Mouse (Mus musculus) neural tube, embryonic 11.5 days (tissue): ENCODE results near the gene Igf2bp2. TPM values are rescaled to one million over a fixed set of nuclear protein-coding genes. Genes with fewer than 3 reads are reported as not detected.

Experiments
- ATAC-seq: fragments of 200-750 bp; cut with Nextera tagmentation; 2 replicates; pipeline ENCODE4 v1.8.0; 2017; ENCODE audit warnings: moderate number of reproducible peaks, mild to moderate bottlenecking, moderate TSS enrichment, moderate library complexity; ENCODE audit not compliant: insufficient read depth, low FRiP score, low TSS enrichment
- DNase-seq: peaks from one replicate; pipeline ENCODE4 v3.0.0-alpha.2; 2015; ENCODE audit warnings: low spot score
- H3K27ac ChIP-seq: fragments of 300-500 bp; sonication (generic); 2 replicates; pipeline ENCODE4 v1.5.1; 2014; ENCODE audit warnings: low read depth, mild to moderate bottlenecking, low read length
- H3K27me3 ChIP-seq: fragments of 300-500 bp; sonication (generic); 2 replicates; pipeline ENCODE4 v1.6.1; 2014; ENCODE audit warnings: mild to moderate bottlenecking, low read length, mixed read lengths; ENCODE audit not compliant: control insufficient read depth, insufficient read depth
- H3K36me3 ChIP-seq: fragments of 300-500 bp; sonication (generic); 2 replicates; pipeline ENCODE4 v1.6.1; 2014; ENCODE audit warnings: mild to moderate bottlenecking, low read length, moderate library complexity, mixed read lengths; ENCODE audit not compliant: control insufficient read depth, insufficient read depth
- H3K4me1 ChIP-seq: fragments of 300-500 bp; sonication (generic); 2 replicates; pipeline ENCODE4 v1.6.1; 2014; ENCODE audit warnings: low read length, mixed read lengths; ENCODE audit not compliant: control insufficient read depth, insufficient read depth
- H3K4me2 ChIP-seq: fragments of 300-500 bp; sonication (generic); 2 replicates; pipeline ENCODE4 v1.6.1; 2014; ENCODE audit warnings: low read depth, mild to moderate bottlenecking, moderate library complexity
- H3K4me3 ChIP-seq: fragments of 300-500 bp; sonication (generic); 2 replicates; pipeline ENCODE4 v1.5.1; 2014; ENCODE audit warnings: low read depth, low read length
- H3K9ac ChIP-seq: fragments of 300-500 bp; sonication (generic); 2 replicates; pipeline ENCODE4 v1.6.1; 2014; ENCODE audit warnings: mild to moderate bottlenecking, low read length
- H3K9me3 ChIP-seq: fragments of 300-500 bp; sonication (generic); 2 replicates; pipeline ENCODE4 v1.6.1; 2016; ENCODE audit warnings: low read length; ENCODE audit not compliant: control insufficient read depth
- WGBS: fragments of 180-500 bp; shearing (Covaris S2); extraction: QIAGEN DNeasy Blood & Tissue Kit; methylation state at CpG from one replicate; pipeline ENCODE4 v1.1.7; 2014; 5-methylcytosine and 5-hydroxymethylcytosine counted together
- polyA plus RNA-seq: library from polyadenylated mRNA; unstranded; fragments of >200 nt; fragmentation: Nextera tagmentation; extraction: Ambion mirVana; gene quantifications from 2 replicates; pipeline ENCODE4 v1.2.1, GENCODE M21; 2014

Gene Igf2bp2
- polyA plus RNA-seq, 1 experiment from 2014 or later: 141 TPM

DNA sequence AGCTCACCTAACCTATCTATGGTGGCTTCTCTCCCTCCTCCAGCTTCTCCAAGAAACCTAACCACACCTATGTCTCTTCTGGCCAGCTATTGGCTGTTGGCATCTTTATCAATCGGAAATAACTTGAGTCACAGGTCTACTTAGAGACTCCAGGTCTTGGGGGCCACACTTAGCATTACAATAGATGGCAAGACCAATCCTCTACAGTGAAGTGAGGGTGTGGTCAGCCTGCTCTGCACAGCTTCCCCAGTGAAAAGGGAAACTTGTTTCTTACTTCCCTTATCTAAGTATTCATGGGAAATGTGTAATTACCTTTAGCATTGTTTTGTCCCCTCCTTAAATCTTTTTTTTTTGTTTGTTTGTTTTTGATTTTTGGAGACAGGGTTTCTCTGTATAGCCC lies 147.5 kb downstream of the Igf2bp2 start:
- no peaks in the 10 kb centered on the region; the same call in 1 of the 2 replicates for H3K36me3 ChIP-seq
- no peak for ATAC-seq

DNA sequence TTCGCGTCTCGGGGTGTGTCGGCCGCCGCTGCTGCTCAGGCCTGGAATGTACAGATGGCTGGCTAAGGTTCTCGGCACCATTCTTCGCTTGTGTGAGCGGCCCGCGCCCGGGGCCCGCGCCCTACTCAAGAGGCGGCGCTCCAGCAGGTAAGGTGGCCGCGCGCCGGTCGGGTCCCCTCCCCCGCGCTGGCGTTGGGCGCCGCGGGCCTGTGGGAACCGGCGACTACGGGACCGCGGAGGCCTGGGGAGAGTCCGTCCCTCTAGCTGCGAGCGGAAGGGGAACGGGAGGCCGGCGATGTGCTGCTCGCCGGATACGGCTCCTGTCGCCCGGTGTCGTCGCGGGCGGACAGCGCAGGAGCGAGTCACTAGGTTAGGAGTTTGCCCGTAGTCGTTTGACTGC lies 153.5 kb downstream of the Igf2bp2 start:
- WGBS: under 1% methylated on average over 51 of the region's 51 CpGs
- no peak for DNase-seq
- Histone ChIP-seq H3K9me3 (no peaks in the 10 kb centered on the region), H3K4me3 (peak overlapping the region; percentile 74), H3K36me3 (no peaks in the 10 kb centered on the region), H3K9ac (peak overlapping the region; percentile 79), H3K4me2 (peak overlapping the region; percentile 69), H3K27ac (no peak overlapping the region), H3K27me3 (no peaks in the 10 kb centered on the region), H3K4me1 (peaks cover 8% of the 10 kb centered on the region; the same call in 1 of the 2 replicates)
- peak; percentile 69 for ATAC-seq

More for the DNA sequence above, 147.5 kb downstream of the Igf2bp2 start:
- Histone ChIP-seq H3K27ac (no peak overlapping the region), H3K4me1 (peaks cover under 1% of the 10 kb centered on the region; the same call in 1 of the 2 replicates), H3K4me3 (no peak overlapping the region), H3K9ac (no peak overlapping the region), H3K4me2 (no peak overlapping the region), H3K27me3 (no peaks in the 10 kb centered on the region), H3K9me3 (no peaks in the 10 kb centered on the region)
- no peak for DNase-seq
- 93% methylated on average over 1 of the region's 1 CpGs for WGBS

DNA sequence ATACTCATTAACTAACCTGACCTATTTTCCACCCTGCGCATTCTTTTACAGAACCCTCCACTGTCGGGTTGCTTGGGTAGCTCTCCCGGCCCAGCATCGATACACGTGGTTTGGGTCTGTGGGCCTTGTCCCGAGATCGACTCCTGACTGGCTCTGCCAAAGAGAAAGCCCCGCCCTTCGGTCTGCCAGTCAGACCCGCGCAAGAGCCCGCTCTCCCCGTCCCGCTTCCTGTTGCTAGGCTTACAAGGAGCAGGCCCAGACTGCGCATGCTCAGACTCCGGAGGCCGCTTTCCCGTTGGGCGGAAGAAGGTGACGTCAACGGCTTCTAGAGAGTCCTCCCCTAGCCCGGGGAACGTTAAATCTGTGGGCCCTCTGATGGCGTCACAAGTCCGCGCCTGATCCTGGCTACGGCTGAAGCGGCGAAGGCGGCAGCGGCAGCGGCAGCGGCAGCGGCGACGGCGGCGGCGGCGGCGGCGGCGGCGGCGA lies 154.0 kb downstream of the Igf2bp2 start, which contains the start of gene Senp2:
TSS of gene Senp2 (plus strand) at position 386 of the 486 bp plus-strand sequence.
- Histone ChIP-seq H3K9ac (peak within 1 kb of the TSS; percentile 79), H3K4me1 (peaks cover 8% of the 10 kb centered on the region; the same call in 1 of the 2 replicates), H3K36me3 (no peaks in the 10 kb centered on the region), H3K4me2 (peak within 1 kb of the TSS; percentile 69), H3K4me3 (peak within 1 kb of the TSS; percentile 74), H3K27ac (no peak within 1 kb of the TSS), H3K9me3 (no peaks in the 10 kb centered on the region), H3K27me3 (no peaks in the 10 kb centered on the region)
- peak; percentile 100 for DNase-seq
- 0% methylated on average over 36 of the region's 45 CpGs for WGBS
- peak; percentile 97 for ATAC-seq

Other genes with a start within 250 kb of the Igf2bp2 start
- 52.0 and 55.7 TPM in 2 replicates for gene Tmem41a, start 215.7 kb downstream of the Igf2bp2 start, polyA plus RNA-seq
- gene Liph, start 167.6 kb downstream of the Igf2bp2 start, polyA plus RNA-seq: 0.22 and 0.41 TPM in 2 replicates
- 64.7 and 71.7 TPM in 2 replicates for gene Senp2, start 153.8 kb downstream of the Igf2bp2 start, polyA plus RNA-seq
- gene Tra2b, start 102.7 kb upstream of the Igf2bp2 start, polyA plus RNA-seq: 453 and 461 TPM in 2 replicates